Mouse (Mus musculus): ENCODE measurements at regions not wholly inside any gene's neighbourhood (a gene's known extent, or its start where the extent isn't known, plus 50 kb on each side); places are given as distances from the start of the nearest gene placed in this dataset.
"Not testable (repeated sequence)": the region's sequence is repeated elsewhere in the genome, so short reads cannot be mapped to it uniquely, and the experiment has no call there.

DNA sequence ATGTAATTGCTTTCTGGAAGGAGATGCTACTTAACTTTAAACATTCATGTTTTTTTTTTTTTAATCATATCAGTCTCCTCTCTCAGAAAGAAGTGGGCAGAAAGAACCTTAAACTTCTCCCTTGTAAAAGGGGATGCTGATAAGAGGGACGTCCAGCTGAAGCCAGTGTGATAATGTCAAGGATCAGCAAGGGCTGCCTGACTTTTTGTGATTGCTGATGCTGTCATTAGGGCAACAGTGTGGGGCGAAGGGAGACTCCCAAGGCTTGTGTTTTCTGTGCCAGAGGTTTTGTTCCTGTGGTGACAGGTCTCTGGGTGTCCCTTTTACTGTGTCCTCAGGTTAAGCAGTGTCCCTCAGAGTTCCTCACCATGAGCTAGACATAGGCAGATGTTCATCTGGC lies 61.8 kb upstream of the Prkar2b start:
- Histone ChIP-seq H3K9me3 (no peaks in the 10 kb centered on the region), H3K4me3 (replicated peaks) (no peak overlapping the region), H3K36me3 (no peaks in the 10 kb centered on the region), H3K27ac (no peak overlapping the region), H3K4me1 (replicated peaks) (peaks cover 6% of the 10 kb centered on the region), H3K27me3 (no peaks in the 10 kb centered on the region), H3K9ac (replicated peaks) (no peak overlapping the region), H3K4me2 (no peak overlapping the region)
- 61% methylated on average over 2 of the region's 2 CpGs for WGBS
- ATAC-seq (ENCODE audit: insufficient number of reproducible peaks, insufficient read depth, low FRiP score, low TSS enrichment, low read depth) = no peak

DNA sequence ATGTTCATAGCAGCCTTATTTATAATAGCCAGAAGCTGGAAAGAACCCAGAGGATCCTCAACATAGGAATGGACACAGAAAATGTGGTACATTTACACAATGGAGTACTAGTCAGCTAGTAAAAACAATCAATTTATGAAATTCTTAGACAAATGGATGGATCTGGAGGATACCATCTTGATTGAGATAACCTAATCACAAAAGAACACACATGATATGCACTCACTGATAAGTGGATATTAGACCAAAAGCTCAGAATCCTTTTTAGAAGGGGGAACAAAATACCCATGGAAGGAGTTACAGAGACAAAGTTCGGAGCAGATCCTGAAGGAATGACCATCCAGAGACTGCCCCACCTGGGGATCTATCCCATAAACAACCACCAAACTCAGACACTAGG lies 60.9 kb upstream of the Prkar2b start:
- H3K9ac ChIP-seq (replicated peaks); ATAC-seq (ENCODE audit: insufficient number of reproducible peaks, insufficient read depth, low FRiP score, low TSS enrichment, low read depth); H3K9me3 ChIP-seq; H3K27me3 ChIP-seq; H3K36me3 ChIP-seq; H3K4me2 ChIP-seq; H3K4me3 ChIP-seq (replicated peaks); H3K4me1 ChIP-seq (replicated peaks); H3K27ac ChIP-seq: not testable (repeated sequence)
- WGBS = 83% methylated on average over 1 of the region's 1 CpGs

DNA sequence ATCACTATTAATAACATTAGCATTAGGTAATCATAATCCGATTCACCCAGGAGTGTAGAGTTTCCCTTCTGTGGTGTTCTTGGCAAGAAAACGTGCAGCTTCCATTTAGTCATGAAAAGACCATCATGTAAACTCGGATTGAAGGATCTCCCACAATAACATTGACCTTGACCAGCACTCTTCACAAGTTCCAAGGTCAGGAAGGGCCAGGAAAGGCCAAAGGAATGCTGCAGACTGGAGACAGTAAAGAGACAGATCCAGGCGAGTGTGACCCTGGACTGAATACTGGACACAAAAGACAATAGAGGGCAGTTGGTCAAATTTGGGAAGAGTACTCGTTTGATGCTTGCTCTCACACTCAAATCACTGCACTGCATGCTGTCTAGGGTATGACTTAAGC lies 51.6 kb upstream of the Prkar2b start:
- no peak overlapping the region for H3K27ac ChIP-seq
- H3K27me3 ChIP-seq = no peaks in the 10 kb centered on the region
- no peaks in the 10 kb centered on the region for H3K9me3 ChIP-seq
- no peak overlapping the region for H3K4me2 ChIP-seq
- H3K4me3 ChIP-seq (replicated peaks) = no peak overlapping the region
- ATAC-seq (ENCODE audit: insufficient number of reproducible peaks, insufficient read depth, low FRiP score, low TSS enrichment, low read depth) = no peak
- no peaks in the 10 kb centered on the region for H3K36me3 ChIP-seq
- 79% methylated on average over 5 of the region's 5 CpGs for WGBS
- peaks cover 16% of the 10 kb centered on the region for H3K4me1 ChIP-seq (replicated peaks)
- no peak overlapping the region for H3K9ac ChIP-seq (replicated peaks)

DNA sequence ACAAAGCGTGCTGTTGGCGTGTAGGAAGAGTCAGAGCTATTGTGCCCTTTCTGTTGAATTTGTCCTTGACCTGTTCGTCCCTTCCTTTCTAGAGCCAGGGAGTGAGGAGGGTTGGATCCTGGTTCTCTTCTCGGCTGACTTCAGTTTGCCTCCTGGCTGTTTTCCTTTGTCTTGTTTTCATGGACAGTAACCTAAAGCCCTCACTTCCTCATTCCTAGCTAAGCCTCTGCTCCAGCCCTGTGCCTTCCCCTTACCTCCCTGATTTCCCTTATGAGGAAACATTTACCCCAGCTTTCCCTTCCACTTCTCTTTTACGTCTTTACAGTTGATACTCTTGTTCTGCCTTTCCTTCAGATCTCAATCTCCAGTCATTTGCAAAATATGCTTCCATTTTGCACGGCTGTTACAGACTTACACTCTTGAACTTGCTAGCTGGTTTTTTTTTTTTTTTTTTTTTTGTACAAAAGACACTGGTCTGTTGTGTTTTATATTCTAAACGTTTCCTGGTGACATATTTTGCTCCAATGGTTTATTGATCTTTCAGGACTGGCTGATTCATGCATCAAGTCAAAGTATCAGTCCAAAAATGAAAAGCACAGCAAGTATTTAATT lies 50.5 kb upstream of the Prkar2b start:
- Histone ChIP-seq H3K4me2 (no peak overlapping the region), H3K27me3 (no peaks in the 10 kb centered on the region), H3K9ac (replicated peaks) (no peak overlapping the region), H3K9me3 (no peaks in the 10 kb centered on the region), H3K4me3 (replicated peaks) (no peak overlapping the region), H3K27ac (0 out of 2 replicates have a peak overlapping the region, but pooled peaks have one; percentile 12), H3K36me3 (no peaks in the 10 kb centered on the region), H3K4me1 (replicated peaks) (peaks cover 16% of the 10 kb centered on the region)
- no peak for ATAC-seq (ENCODE audit: insufficient number of reproducible peaks, insufficient read depth, low FRiP score, low TSS enrichment, low read depth)
- 39% methylated on average over 7 of the region's 7 CpGs for WGBS

DNA sequence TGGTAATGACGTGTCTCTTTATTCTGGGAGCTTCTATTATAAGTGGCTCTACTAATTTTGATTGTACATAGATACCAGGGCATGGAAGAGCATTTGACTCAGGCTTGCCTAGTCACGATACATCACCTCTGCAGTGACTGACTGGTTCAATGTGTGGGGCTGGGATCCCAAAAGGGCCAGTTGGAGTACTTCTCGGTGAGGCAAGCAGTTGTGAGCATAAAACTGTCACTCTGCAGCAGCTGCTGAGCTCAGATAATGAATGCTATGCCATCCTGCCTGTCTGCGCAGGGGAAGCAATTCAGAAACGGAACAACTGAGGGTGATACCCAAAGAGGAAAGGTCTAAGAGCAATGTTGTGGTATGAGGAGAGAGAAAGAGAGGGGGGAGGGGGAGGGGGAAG lies 49.8 kb upstream of the Prkar2b start:
- no peaks in the 10 kb centered on the region for H3K27me3 ChIP-seq
- no peak overlapping the region; the same call in 1 of the 2 replicates for H3K27ac ChIP-seq
- no peak for ATAC-seq (ENCODE audit: insufficient number of reproducible peaks, insufficient read depth, low FRiP score, low TSS enrichment, low read depth)

More for the DNA sequence above, 49.8 kb upstream of the Prkar2b start:
- no peaks in the 10 kb centered on the region for H3K36me3 ChIP-seq
- 21% methylated on average over 5 of the region's 5 CpGs for WGBS
- no peak overlapping the region for H3K4me2 ChIP-seq
- H3K4me3 ChIP-seq (replicated peaks) = no peak overlapping the region
- no peak overlapping the region for H3K9ac ChIP-seq (replicated peaks)
- H3K9me3 ChIP-seq = no peaks in the 10 kb centered on the region
- peaks cover 19% of the 10 kb centered on the region for H3K4me1 ChIP-seq (replicated peaks)
